Mouse (Mus musculus) megakaryocyte, embryonic 14.5 days (primary cell): Measurements from ENCODE around the gene Lsm12.

ENCODE experiments used
- FLI1 ChIP-seq: IDR thresholded peaks from 2 replicates; pipeline ENCODE4 v1.6.1; 2012; ENCODE audit warnings: low read length, inconsistent platforms, mixed read lengths
- GATA1 ChIP-seq: IDR thresholded peaks from 3 replicates; pipeline ENCODE4 v1.6.1; 2012; ENCODE audit warnings: mixed read lengths, low read length, inconsistent platforms, borderline replicate concordance

DNA sequence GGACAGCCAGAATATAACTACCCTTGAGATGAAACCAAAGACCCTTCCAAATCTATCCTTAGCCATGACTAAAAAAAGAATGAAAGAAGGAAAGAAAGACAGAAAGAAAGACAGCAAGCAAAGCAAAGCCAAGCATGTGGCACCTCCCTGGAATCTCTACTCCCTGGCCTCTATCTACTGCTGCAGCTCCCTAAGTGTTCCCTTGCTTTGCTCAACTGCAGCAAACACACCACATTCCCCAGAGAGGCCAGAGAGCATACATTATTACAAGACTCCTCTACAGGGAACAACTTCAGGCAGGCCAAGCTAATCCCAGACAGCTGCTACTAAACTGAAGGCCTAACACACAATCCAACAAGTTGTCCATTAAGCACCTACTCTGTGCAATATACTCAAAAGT, 5.3 kb downstream of the Lsm12 start:
- no peak for TF ChIP-seq GATA1
- TF ChIP-seq FLI1: no peak
